7 mouse cellular contexts compared by ENCODE assay signal in genomic region chr5:136116784-136117112, GRCm38 (mm10). TPM values are rescaled to one million over a fixed set of nuclear protein-coding genes. Genes with fewer than 3 reads are reported as not detected.
DNase-seq lines count a peak whose midpoint lies in the region; ATAC-seq and TF ChIP-seq lines count a peak whose summit lies in the region.

No protein-coding gene starts in this region.

- no peak; the same call in 1 of the 2 replicates for TF ChIP-seq CTCF in testis, adult 2 months (IDR thresholded peaks at IDR 0.05; ENCODE audit: control insufficient read depth, insufficient read depth, insufficient replicate concordance, low read depth, low read length)
- no peak for TF ChIP-seq CTCF in stomach, postnatal 0 days (IDR thresholded peaks at IDR 0.05; ENCODE audit: low read depth)

- ATAC-seq in forebrain, embryonic 12.5 days (ENCODE audit: low FRiP score): peak; percentile 65
- peak; percentile 78 for ATAC-seq in liver, embryonic 13.5 days (ENCODE audit: low read depth)
- peak; percentile 50 for ATAC-seq in stomach, postnatal 0 days (ENCODE audit: low FRiP score, low TSS enrichment)

- DNase-seq in testis, postnatal 10 days (ENCODE audit: low spot score): no peak
- DNase-seq in liver, embryonic 13.5 days: no peak
- DNase-seq in stomach, postnatal 0 days (ENCODE audit: low spot score): no peak
- no peak for DNase-seq in left cerebral cortex, postnatal 36 days (ENCODE audit: low spot score in 2 of 2)
- DNase-seq in left cerebral cortex, adult 8-10 months (ENCODE audit: low spot score in 2 of 2): no peak

- H3K4me1 ChIP-seq in testis, adult 2 months (ENCODE audit: control insufficient read depth, insufficient read depth, low read length): peaks cover 10% of the 10 kb centered on the region
- H3K4me1 ChIP-seq in forebrain, embryonic 12.5 days: peaks cover 24% of the 10 kb centered on the region
- peaks cover 33% of the 10 kb centered on the region for H3K4me1 ChIP-seq in liver, embryonic 13.5 days (replicated peaks)
- peaks cover 3% of the 10 kb centered on the region; the same call in 1 of the 2 replicates for H3K4me1 ChIP-seq in stomach, postnatal 0 days (replicated peaks; ENCODE audit: control insufficient read depth, insufficient read depth)

- no peak; the same call in 1 of the 2 replicates for TF ChIP-seq POLR2A in testis, adult 2 months (IDR thresholded peaks at IDR 0.05; ENCODE audit: control insufficient read depth, low read depth, low read length)

- no peaks in the 10 kb centered on the region for H3K36me3 ChIP-seq in testis, adult 2 months (ENCODE audit: control insufficient read depth, insufficient read depth, low read length)
- peaks cover 23% of the 10 kb centered on the region for H3K36me3 ChIP-seq in forebrain, embryonic 12.5 days (replicated peaks)
- peaks cover 29% of the 10 kb centered on the region for H3K36me3 ChIP-seq in liver, embryonic 13.5 days
- H3K36me3 ChIP-seq in stomach, postnatal 0 days (ENCODE audit: control insufficient read depth, insufficient read depth, low read length): peaks cover 6% of the 10 kb centered on the region; the same call in 1 of the 2 replicates

- H3K9me3 ChIP-seq in forebrain, embryonic 12.5 days: no peaks in the 10 kb centered on the region
- H3K9me3 ChIP-seq in liver, embryonic 13.5 days (replicated peaks): no peaks in the 10 kb centered on the region
- no peaks in the 10 kb centered on the region for H3K9me3 ChIP-seq in stomach, postnatal 0 days (ENCODE audit: control insufficient read depth, low read length)

- peak overlapping the region; percentile 82 for H3K9ac ChIP-seq in forebrain, embryonic 12.5 days
- peak overlapping the region; percentile 89 for H3K9ac ChIP-seq in liver, embryonic 13.5 days
- peak overlapping the region; percentile 91 for H3K9ac ChIP-seq in stomach, postnatal 0 days (ENCODE audit: low read length)

- 0% methylated on average over 22 of the region's 22 CpGs for WGBS in forebrain, embryonic 12.5 days
- 0% methylated on average over 22 of the region's 22 CpGs for WGBS in liver, embryonic 13.5 days (ENCODE audit: insufficient replicate concordance)
- 1% methylated on average over 21 of the region's 22 CpGs for WGBS in stomach, postnatal 0 days

- peak overlapping the region; percentile 89 for H3K4me2 ChIP-seq in forebrain, embryonic 12.5 days
- H3K4me2 ChIP-seq in liver, embryonic 13.5 days: peak overlapping the region; percentile 95
- peak overlapping the region; percentile 90 for H3K4me2 ChIP-seq in stomach, postnatal 0 days (replicated peaks; ENCODE audit: low read depth)

- TF ChIP-seq EP300 in stomach, postnatal 0 days (optimal IDR thresholded peaks at IDR 0.05): no peak

- H3K27me3 ChIP-seq in testis, adult 2 months (ENCODE audit: control insufficient read depth, insufficient read depth, low read length): no peaks in the 10 kb centered on the region
- H3K27me3 ChIP-seq in forebrain, embryonic 12.5 days: no peaks in the 10 kb centered on the region
- no peaks in the 10 kb centered on the region for H3K27me3 ChIP-seq in liver, embryonic 13.5 days
- H3K27me3 ChIP-seq in stomach, postnatal 0 days (ENCODE audit: control insufficient read depth, insufficient read depth, low read length): no peaks in the 10 kb centered on the region

- H3K27ac ChIP-seq in testis, adult 2 months (ENCODE audit: control insufficient read depth, insufficient read depth, low read depth, low read length): peak overlapping the region; percentile 54; the same call in 1 of the 2 replicates
- peak overlapping the region; percentile 71 for H3K27ac ChIP-seq in forebrain, embryonic 12.5 days
- H3K27ac ChIP-seq in liver, embryonic 13.5 days: peak overlapping the region; percentile 72
- H3K27ac ChIP-seq in stomach, postnatal 0 days (replicated peaks): peak overlapping the region; percentile 88

- intact Hi-C loops in left cerebral cortex, postnatal 36 days (cut with DNase I): loop anchor here (2.0 kb wide), 1 partner anchor 18 kb away; no protein-coding TSS in a partner anchor

- H3K4me3 ChIP-seq in testis, adult 2 months (ENCODE audit: control insufficient read depth, low read depth, low read length): peak overlapping the region; percentile 93
- H3K4me3 ChIP-seq in forebrain, embryonic 12.5 days (replicated peaks): peak overlapping the region; percentile 91
- peak overlapping the region; percentile 87 for H3K4me3 ChIP-seq in liver, embryonic 13.5 days (replicated peaks)
- H3K4me3 ChIP-seq in stomach, postnatal 0 days (ENCODE audit: low read depth, low read length): peak overlapping the region; percentile 91

RNA-seq across cellular contexts. Expression of gene Polr2j, which starts 0.3 kb away (rescaled TPM):
- polyA plus RNA-seq in testis, adult 2 months (2012; rRNA removed): 31.4 and 35.3 TPM in 2 replicates
- polyA plus RNA-seq in forebrain, embryonic 12.5 days (2016; fragmentation: Nextera tagmentation; extraction: Ambion mirVana): 246 and 256 TPM in 2 replicates
- 171 and 189 TPM in 2 replicates for polyA plus RNA-seq in liver, embryonic 13.5 days (2015; fragmentation: Nextera tagmentation; extraction: Ambion mirVana)
- polyA plus RNA-seq in stomach, postnatal 0 days (2015; fragmentation: Nextera tagmentation; extraction: Ambion mirVana): 171 TPM in 2 replicates
- 10 to 100 TPM; 69.8 to 82.9 TPM for total RNA-seq in left cerebral cortex, postnatal 36 days (2021)
- 10 to 100 TPM; 66.2 to 83.2 (median 70.9) TPM for total RNA-seq in left cerebral cortex, adult 8-10 months (2022)

RNA-seq across cellular contexts. Expression of gene Lrwd1, which starts 19.1 kb away (rescaled TPM):
- 271 and 311 TPM in 2 replicates for polyA plus RNA-seq in testis, adult 2 months (2012; rRNA removed)
- 44.2 and 46.1 TPM in 2 replicates for polyA plus RNA-seq in forebrain, embryonic 12.5 days (2016; fragmentation: Nextera tagmentation; extraction: Ambion mirVana)
- polyA plus RNA-seq in liver, embryonic 13.5 days (2015; fragmentation: Nextera tagmentation; extraction: Ambion mirVana): 44.9 and 46.4 TPM in 2 replicates
- polyA plus RNA-seq in stomach, postnatal 0 days (2015; fragmentation: Nextera tagmentation; extraction: Ambion mirVana): 8.5 and 9.2 TPM in 2 replicates
- total RNA-seq in left cerebral cortex, postnatal 36 days (2021): 10 to 100 TPM; 10.9 to 17.7 TPM
- 10 to 100 TPM; 11.6 to 14.9 (median 13.4) TPM for total RNA-seq in left cerebral cortex, adult 8-10 months (2022)

RNA-seq across cellular contexts. Expression of gene Alkbh4, which starts 19.2 kb away (rescaled TPM):
- polyA plus RNA-seq in testis, adult 2 months (2012; rRNA removed): 22.0 and 23.0 TPM in 2 replicates
- 20.6 and 21.9 TPM in 2 replicates for polyA plus RNA-seq in forebrain, embryonic 12.5 days (2016; fragmentation: Nextera tagmentation; extraction: Ambion mirVana)
- polyA plus RNA-seq in liver, embryonic 13.5 days (2015; fragmentation: Nextera tagmentation; extraction: Ambion mirVana): 15.2 and 15.5 TPM in 2 replicates
- 9.4 and 10.3 TPM in 2 replicates for polyA plus RNA-seq in stomach, postnatal 0 days (2015; fragmentation: Nextera tagmentation; extraction: Ambion mirVana)
- total RNA-seq in left cerebral cortex, postnatal 36 days (2021): 1 to 10 TPM; 7.7 to 9.0 TPM
- total RNA-seq in left cerebral cortex, adult 8-10 months (2022): 10 to 100 TPM in 2 of 4 experiments, 1 to 10 TPM in 2; 8.5 to 12.2 (median 9.9) TPM

RNA-seq across cellular contexts. Expression of gene Rasa4, which starts 33.0 kb away (rescaled TPM):
- polyA plus RNA-seq in testis, adult 2 months (2012; rRNA removed): 1.5 and 1.7 TPM in 2 replicates
- 6.2 and 8.0 TPM in 2 replicates for polyA plus RNA-seq in forebrain, embryonic 12.5 days (2016; fragmentation: Nextera tagmentation; extraction: Ambion mirVana)
- 1.0 and 1.4 TPM in 2 replicates for polyA plus RNA-seq in liver, embryonic 13.5 days (2015; fragmentation: Nextera tagmentation; extraction: Ambion mirVana)
- 4.0 and 4.7 TPM in 2 replicates for polyA plus RNA-seq in stomach, postnatal 0 days (2015; fragmentation: Nextera tagmentation; extraction: Ambion mirVana)
- total RNA-seq in left cerebral cortex, postnatal 36 days (2021): 1 to 10 TPM; 3.8 to 7.0 TPM
- total RNA-seq in left cerebral cortex, adult 8-10 months (2022): 10 to 100 TPM in 1 of 4 experiments, 1 to 10 TPM in 3; 6.2 to 13.4 (median 8.0) TPM

RNA-seq across cellular contexts. Expression of gene Orai2, which starts 53.8 kb away (rescaled TPM):
- 6.5 and 9.2 TPM in 2 replicates for polyA plus RNA-seq in testis, adult 2 months (2012; rRNA removed)
- polyA plus RNA-seq in forebrain, embryonic 12.5 days (2016; fragmentation: Nextera tagmentation; extraction: Ambion mirVana): 14.7 TPM in 2 replicates
- polyA plus RNA-seq in liver, embryonic 13.5 days (2015; fragmentation: Nextera tagmentation; extraction: Ambion mirVana): 3.8 and 3.9 TPM in 2 replicates
- polyA plus RNA-seq in stomach, postnatal 0 days (2015; fragmentation: Nextera tagmentation; extraction: Ambion mirVana): 6.7 and 7.2 TPM in 2 replicates
- 10 to 100 TPM; 54.0 to 54.8 TPM for total RNA-seq in left cerebral cortex, postnatal 36 days (2021)
- 10 to 100 TPM; 46.5 to 53.3 (median 49.2) TPM for total RNA-seq in left cerebral cortex, adult 8-10 months (2022)
